Comparison of ENCODE assay signal across 8 mouse cellular contexts in genomic region chr7:126759672-126760390, GRCm38 (mm10). TPM values are rescaled to one million over a fixed set of nuclear protein-coding genes. Genes with fewer than 3 reads are reported as not detected.
A peak's percentile ranks its signal among the peaks of the same experiment; 100 is the strongest.
DNase-seq lines count a peak whose midpoint lies in the region; ATAC-seq and TF ChIP-seq lines count a peak whose summit lies in the region.

No protein-coding gene starts in this region.

- peak overlapping the region; percentile 81 for H3K9ac ChIP-seq in kidney, postnatal 0 days (ENCODE audit: low read depth, low read length)
- peak overlapping the region; percentile 91 for H3K9ac ChIP-seq in hindbrain, embryonic 13.5 days
- peak overlapping the region; percentile 80 for H3K9ac ChIP-seq in midbrain, embryonic 15.5 days

- H3K36me3 ChIP-seq in kidney, postnatal 0 days (ENCODE audit: insufficient read depth, low read length): peaks cover 29% of the 10 kb centered on the region
- H3K36me3 ChIP-seq in hindbrain, embryonic 13.5 days: peaks cover 22% of the 10 kb centered on the region
- H3K36me3 ChIP-seq in midbrain, embryonic 15.5 days (replicated peaks): peaks cover 13% of the 10 kb centered on the region

- no peak for DNase-seq in kidney, postnatal 0 days (ENCODE audit: low spot score)
- DNase-seq in kidney, postnatal 25 days: no peak
- DNase-seq in B cell, adult 2 months: no peak
- DNase-seq in urinary bladder, adult 2 months (ENCODE audit: low spot score): no peak
- no peak for DNase-seq in yolk sac, embryonic 10.5 days (ENCODE audit: low spot score)

- WGBS in kidney, postnatal 0 days: 0% methylated on average over 22 of the region's 24 CpGs
- 0% methylated on average over 22 of the region's 24 CpGs for WGBS in hindbrain, embryonic 13.5 days
- under 1% methylated on average over 22 of the region's 24 CpGs for WGBS in midbrain, embryonic 15.5 days

- H3K27me3 ChIP-seq in kidney, postnatal 0 days (ENCODE audit: insufficient read depth, low read length): no peaks in the 10 kb centered on the region
- no peaks in the 10 kb centered on the region for H3K27me3 ChIP-seq in hindbrain, embryonic 13.5 days
- H3K27me3 ChIP-seq in midbrain, embryonic 15.5 days (replicated peaks): no peaks in the 10 kb centered on the region

- H3K4me3 ChIP-seq in kidney, postnatal 0 days (replicated peaks; ENCODE audit: low read depth, low read length): peak overlapping the region; percentile 87
- peak overlapping the region; percentile 77 for H3K4me3 ChIP-seq in hindbrain, embryonic 13.5 days
- peak overlapping the region; percentile 77 for H3K4me3 ChIP-seq in midbrain, embryonic 15.5 days

- ATAC-seq in kidney, postnatal 0 days (replicated peaks; ENCODE audit: low FRiP score, low read depth): peak; percentile 22
- peak; percentile 6; the same call in 1 of the 2 replicates for ATAC-seq in common myeloid progenitor, adult 5-6 weeks (replicated peaks; ENCODE audit: low read depth, poor library complexity, severe bottlenecking)
- peak; percentile 63 for ATAC-seq in hindbrain, embryonic 13.5 days (ENCODE audit: low FRiP score)
- peak; percentile 66 for ATAC-seq in midbrain, embryonic 15.5 days (replicated peaks)

- peaks cover 9% of the 10 kb centered on the region; the same call in 1 of the 2 replicates for H3K4me1 ChIP-seq in kidney, postnatal 0 days (replicated peaks; ENCODE audit: insufficient read depth, low read length)
- H3K4me1 ChIP-seq in hindbrain, embryonic 13.5 days (replicated peaks): peaks cover 43% of the 10 kb centered on the region
- peaks cover 35% of the 10 kb centered on the region for H3K4me1 ChIP-seq in midbrain, embryonic 15.5 days

- H3K4me2 ChIP-seq in kidney, postnatal 0 days (ENCODE audit: low read length): peak overlapping the region; percentile 76
- peak overlapping the region; percentile 93 for H3K4me2 ChIP-seq in hindbrain, embryonic 13.5 days
- peak overlapping the region; percentile 78 for H3K4me2 ChIP-seq in midbrain, embryonic 15.5 days

- TF ChIP-seq CTCF in kidney, postnatal 0 days (IDR thresholded peaks at IDR 0.05; ENCODE audit: low read depth): no peak

- H3K27ac ChIP-seq in kidney, postnatal 0 days: peak overlapping the region; percentile 93
- peak overlapping the region; percentile 92 for H3K27ac ChIP-seq in hindbrain, embryonic 13.5 days
- peak overlapping the region; percentile 86 for H3K27ac ChIP-seq in midbrain, embryonic 15.5 days

- H3K9me3 ChIP-seq in kidney, postnatal 0 days (replicated peaks; ENCODE audit: low read length): no peaks in the 10 kb centered on the region
- H3K9me3 ChIP-seq in hindbrain, embryonic 13.5 days: no peaks in the 10 kb centered on the region
- no peaks in the 10 kb centered on the region for H3K9me3 ChIP-seq in midbrain, embryonic 15.5 days

RNA-seq across cellular contexts. Expression of gene Mapk3, which starts 0.4 kb away (rescaled TPM):
- polyA plus RNA-seq in kidney, postnatal 0 days (2015; fragmentation: Nextera tagmentation; extraction: Ambion mirVana): 63.0 and 66.1 TPM in 2 replicates
- total RNA-seq in common myeloid progenitor, adult 5-6 weeks (2017): 23.0 and 28.2 TPM in 2 replicates
- polyA plus RNA-seq in hindbrain, embryonic 13.5 days (2015; fragmentation: Nextera tagmentation; extraction: Ambion mirVana): 94.2 and 95.8 TPM in 2 replicates
- 110 and 111 TPM in 2 replicates for polyA plus RNA-seq in midbrain, embryonic 15.5 days (2015; fragmentation: Nextera tagmentation; extraction: Ambion mirVana)
- 214 TPM in 2 replicates for polyA plus RNA-seq in urinary bladder, adult 2 months (2012; rRNA removed)

RNA-seq across cellular contexts. Expression of gene Gdpd3, which starts 6.3 kb away (rescaled TPM):
- 3.7 and 6.4 TPM in 2 replicates for polyA plus RNA-seq in kidney, postnatal 0 days (2015; fragmentation: Nextera tagmentation; extraction: Ambion mirVana)
- total RNA-seq in common myeloid progenitor, adult 5-6 weeks (2017): 2.3 and 5.1 TPM in 2 replicates
- 2.0 and 2.3 TPM in 2 replicates for polyA plus RNA-seq in hindbrain, embryonic 13.5 days (2015; fragmentation: Nextera tagmentation; extraction: Ambion mirVana)
- polyA plus RNA-seq in midbrain, embryonic 15.5 days (2015; fragmentation: Nextera tagmentation; extraction: Ambion mirVana): 2.2 and 2.3 TPM in 2 replicates
- polyA plus RNA-seq in urinary bladder, adult 2 months (2012; rRNA removed): 15.7 and 28.5 TPM in 2 replicates

RNA-seq across cellular contexts. Expression of gene Ypel3, which starts 16.9 kb away (rescaled TPM):
- 158 and 188 TPM in 2 replicates for polyA plus RNA-seq in kidney, postnatal 0 days (2015; fragmentation: Nextera tagmentation; extraction: Ambion mirVana)
- total RNA-seq in common myeloid progenitor, adult 5-6 weeks (2017): 38.9 and 42.7 TPM in 2 replicates
- 173 and 179 TPM in 2 replicates for polyA plus RNA-seq in hindbrain, embryonic 13.5 days (2015; fragmentation: Nextera tagmentation; extraction: Ambion mirVana)
- 201 and 224 TPM in 2 replicates for polyA plus RNA-seq in midbrain, embryonic 15.5 days (2015; fragmentation: Nextera tagmentation; extraction: Ambion mirVana)
- 188 and 213 TPM in 2 replicates for polyA plus RNA-seq in urinary bladder, adult 2 months (2012; rRNA removed)

RNA-seq across cellular contexts. Expression of gene Tbx6, which starts 21.5 kb away (rescaled TPM):
- polyA plus RNA-seq in kidney, postnatal 0 days (2015; fragmentation: Nextera tagmentation; extraction: Ambion mirVana): 0.21 and 0.26 TPM in 2 replicates
- total RNA-seq in common myeloid progenitor, adult 5-6 weeks (2017): not detected in 2 replicates
- 0.32 and 0.84 TPM in 2 replicates for polyA plus RNA-seq in hindbrain, embryonic 13.5 days (2015; fragmentation: Nextera tagmentation; extraction: Ambion mirVana)
- polyA plus RNA-seq in midbrain, embryonic 15.5 days (2015; fragmentation: Nextera tagmentation; extraction: Ambion mirVana): 0.37 and 0.57 TPM in 2 replicates
- polyA plus RNA-seq in urinary bladder, adult 2 months (2012; rRNA removed): 1.3 and 1.4 TPM in 2 replicates

RNA-seq across cellular contexts. Expression of gene Ppp4c, which starts 32.5 kb away (rescaled TPM):
- polyA plus RNA-seq in kidney, postnatal 0 days (2015; fragmentation: Nextera tagmentation; extraction: Ambion mirVana): 189 and 192 TPM in 2 replicates
- total RNA-seq in common myeloid progenitor, adult 5-6 weeks (2017): 120 and 125 TPM in 2 replicates
- 196 and 214 TPM in 2 replicates for polyA plus RNA-seq in hindbrain, embryonic 13.5 days (2015; fragmentation: Nextera tagmentation; extraction: Ambion mirVana)
- polyA plus RNA-seq in midbrain, embryonic 15.5 days (2015; fragmentation: Nextera tagmentation; extraction: Ambion mirVana): 191 and 192 TPM in 2 replicates
- polyA plus RNA-seq in urinary bladder, adult 2 months (2012; rRNA removed): 106 and 121 TPM in 2 replicates

Comparison
In these comparisons a context has a peak if more than half of its experiments do, and no peak if none do; other contexts are left out.
1. ATAC-seq: peak in every context shown above with its lines; median percentile 66 in midbrain, embryonic 15.5 days; 63 in hindbrain, embryonic 13.5 days; 22 in kidney, postnatal 0 days; 6 in common myeloid progenitor, adult 5-6 weeks.